Mouse (Mus musculus): Measurements from ENCODE around the gene Fbxo5.

Gene Fbxo5

GRCm38 (mm10) chr10:5805243-5805730 is at the start of gene Fbxo5:
Gene Fbxo5, minus strand, starts transcription at chr10:5805600.
- peak; percentile 98 for DNase-seq (ENCODE audit: low spot score in 2 of 2)

- no peak for DNase-seq (ENCODE audit: low spot score in 2 of 2)
Measured at GRCm38 (mm10) chr10:5853290-5853868, 48.0 kb upstream of the Fbxo5 start.

- DNase-seq (ENCODE audit: low spot score in 2 of 2), result no peak
Measured at GRCm38 (mm10) chr10:5846939-5847338, 41.5 kb upstream of the Fbxo5 start.

- peak; percentile 38 to 75 for DNase-seq (ENCODE audit: low spot score in 2 of 2)
Measured at GRCm38 (mm10) chr10:5841369-5841768, 36.0 kb upstream of the Fbxo5 start.

- no peak for DNase-seq (ENCODE audit: low spot score in 2 of 2)
Measured at GRCm38 (mm10) chr10:5826336-5827025, 21.1 kb upstream of the Fbxo5 start.

GRCm38 (mm10) chr10:5824779-5825178 is 19.4 kb upstream of the Fbxo5 start:
- DNase-seq (ENCODE audit: low spot score in 2 of 2), result peak; percentile 57 to 69

- DNase-seq (ENCODE audit: low spot score in 2 of 2), result peak; percentile 98 to 99
Measured at GRCm38 (mm10) chr10:5823740-5824491, 18.5 kb upstream of the Fbxo5 start, which contains the start of gene Mtrf1l. Gene Mtrf1l, minus strand, starts transcription at chr10:5823910.

- DNase-seq (ENCODE audit: low spot score in 2 of 2), result no peak
Measured at GRCm38 (mm10) chr10:5823291-5823739, 17.9 kb upstream of the Fbxo5 start.

- no peak for DNase-seq (ENCODE audit: low spot score in 2 of 2)
Measured at GRCm38 (mm10) chr10:5818772-5819171, 13.4 kb upstream of the Fbxo5 start.

GRCm38 (mm10) chr10:5815968-5816367 is 10.6 kb upstream of the Fbxo5 start:
- no peak for DNase-seq (ENCODE audit: low spot score in 2 of 2)

GRCm38 (mm10) chr10:5813724-5814123 is 8.3 kb upstream of the Fbxo5 start:
- no peak for DNase-seq (ENCODE audit: low spot score in 2 of 2)

GRCm38 (mm10) chr10:5807683-5808082 is 2.3 kb upstream of the Fbxo5 start:
- no peak for DNase-seq (ENCODE audit: low spot score in 2 of 2)

GRCm38 (mm10) chr10:5806996-5807395 is 1.6 kb upstream of the Fbxo5 start:
- DNase-seq (ENCODE audit: low spot score in 2 of 2), result no peak

- DNase-seq (ENCODE audit: low spot score in 2 of 2), result peak in 1 of 2 experiments; percentile 29
Measured at GRCm38 (mm10) chr10:5806416-5806815, 1.0 kb upstream of the Fbxo5 start.

GRCm38 (mm10) chr10:5805731-5806307 is 419 bp upstream of the Fbxo5 start:
- DNase-seq (ENCODE audit: low spot score in 2 of 2), result peak; percentile 95 to 97

- peak; percentile 69 to 78 for DNase-seq (ENCODE audit: low spot score in 2 of 2)
Measured at GRCm38 (mm10) chr10:5804691-5805156, 676 bp downstream of the Fbxo5 start.

GRCm38 (mm10) chr10:5803739-5804138 is 1.7 kb downstream of the Fbxo5 start:
- no peak for DNase-seq (ENCODE audit: low spot score in 2 of 2)

- no peak for DNase-seq (ENCODE audit: low spot score in 2 of 2)
Measured at GRCm38 (mm10) chr10:5802866-5803265, 2.5 kb downstream of the Fbxo5 start.

- no peak for DNase-seq (ENCODE audit: low spot score in 2 of 2)
Measured at GRCm38 (mm10) chr10:5800490-5800889, 4.9 kb downstream of the Fbxo5 start.

- no peak for DNase-seq (ENCODE audit: low spot score in 2 of 2)
Measured at GRCm38 (mm10) chr10:5798069-5798468, 7.3 kb downstream of the Fbxo5 start.

- DNase-seq (ENCODE audit: low spot score in 2 of 2), result no peak
Measured at GRCm38 (mm10) chr10:5790657-5791056, 14.7 kb downstream of the Fbxo5 start.

- DNase-seq (ENCODE audit: low spot score in 2 of 2), result no peak
Measured at GRCm38 (mm10) chr10:5786923-5787322, 18.5 kb downstream of the Fbxo5 start.

Data from spleen, postnatal 4 days (tissue).